Mouse (Mus musculus) hindbrain, embryonic 16.5 days (tissue): ENCODE measurements at regions not wholly inside any gene's neighbourhood (a gene's known extent, or its start where the extent isn't known, plus 50 kb on each side); places are given as distances from the start of the nearest gene placed in this dataset.

Source experiments
- ATAC-seq: fragments of 200-750 bp; cut with Nextera tagmentation; 2 replicates; pipeline ENCODE4 v1.8.0; 2017; ENCODE audit warnings: moderate TSS enrichment, moderate library complexity
- H3K27ac ChIP-seq: fragments of 300-500 bp; sonication (generic); 2 replicates; pipeline ENCODE4 v1.5.1; 2014; ENCODE audit warnings: low read depth, mild to moderate bottlenecking, control low read depth, low read length, moderate library complexity
- H3K27me3 ChIP-seq: fragments of 300-500 bp; sonication (generic); replicated peaks from 2 replicates; pipeline ENCODE4 v1.6.1; 2014; ENCODE audit warnings: low read length; ENCODE audit not compliant: control insufficient read depth, insufficient read depth
- H3K36me3 ChIP-seq: fragments of 300-500 bp; sonication (generic); 2 replicates; pipeline ENCODE4 v1.6.1; 2014; ENCODE audit warnings: mild to moderate bottlenecking, low read length, moderate library complexity, mixed read lengths; ENCODE audit not compliant: control insufficient read depth, insufficient read depth
- H3K4me1 ChIP-seq: fragments of 300-500 bp; sonication (generic); 2 replicates; pipeline ENCODE4 v1.6.1; 2014; ENCODE audit warnings: low read depth, low read length; ENCODE audit not compliant: control insufficient read depth, insufficient read depth
- H3K4me2 ChIP-seq: fragments of 300-500 bp; sonication (generic); 2 replicates; pipeline ENCODE4 v1.6.1; 2014; ENCODE audit warnings: mild to moderate bottlenecking, low read length, control low read depth, moderate library complexity
- H3K4me3 ChIP-seq: fragments of 300-500 bp; sonication (generic); 2 replicates; pipeline ENCODE4 v1.5.1; 2014; ENCODE audit warnings: mild to moderate bottlenecking, low read length, control low read depth, moderate library complexity
- H3K9ac ChIP-seq: fragments of 300-500 bp; sonication (generic); 2 replicates; pipeline ENCODE4 v1.6.1; 2014; ENCODE audit warnings: low read depth, mild to moderate bottlenecking, control low read depth, low read length, moderate library complexity
- H3K9me3 ChIP-seq: fragments of 300-500 bp; sonication (generic); 2 replicates; pipeline ENCODE4 v1.6.1; 2014; ENCODE audit warnings: mild to moderate bottlenecking, low read length, moderate library complexity; ENCODE audit not compliant: control insufficient read depth
- whole genome bisulfite sequencing: fragments of 180-500 bp; shearing (Covaris S2); extraction: QIAGEN DNeasy Blood & Tissue Kit; methylation state at CpG from one replicate; pipeline ENCODE4 v1.1.7; 2014; 5-methylcytosine and 5-hydroxymethylcytosine counted together

DNA sequence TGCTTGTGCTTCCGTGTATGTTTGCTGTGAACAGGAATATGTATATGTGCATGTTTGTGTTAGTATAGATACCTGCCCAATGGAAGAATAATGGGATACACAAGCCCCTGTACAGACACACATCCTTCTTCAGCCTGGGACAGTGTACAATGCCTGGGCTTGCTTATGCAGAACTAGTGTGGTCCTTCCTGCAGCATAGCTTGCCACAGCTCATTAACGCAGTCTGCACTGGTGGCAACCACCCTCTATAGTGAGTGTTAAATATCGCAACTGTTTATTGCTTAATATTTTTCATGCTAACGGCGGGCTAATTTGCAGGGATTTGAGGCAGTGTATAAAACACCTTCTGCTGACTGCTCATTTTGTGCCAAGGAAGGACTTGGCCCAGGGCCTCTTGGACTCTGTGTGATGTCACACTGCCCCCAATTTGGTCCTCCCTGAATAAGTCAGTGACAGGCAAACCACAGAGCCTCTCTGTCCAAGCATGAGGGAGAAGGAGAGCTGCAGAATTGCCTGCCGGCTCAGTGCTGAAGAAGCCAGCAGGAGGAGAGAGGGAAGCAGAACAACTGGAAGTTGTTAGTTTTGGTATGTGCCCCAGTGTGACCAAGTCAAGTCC, 193.4 kb upstream of the Kdm8 start:
- peak; percentile 86 for ATAC-seq

DNA sequence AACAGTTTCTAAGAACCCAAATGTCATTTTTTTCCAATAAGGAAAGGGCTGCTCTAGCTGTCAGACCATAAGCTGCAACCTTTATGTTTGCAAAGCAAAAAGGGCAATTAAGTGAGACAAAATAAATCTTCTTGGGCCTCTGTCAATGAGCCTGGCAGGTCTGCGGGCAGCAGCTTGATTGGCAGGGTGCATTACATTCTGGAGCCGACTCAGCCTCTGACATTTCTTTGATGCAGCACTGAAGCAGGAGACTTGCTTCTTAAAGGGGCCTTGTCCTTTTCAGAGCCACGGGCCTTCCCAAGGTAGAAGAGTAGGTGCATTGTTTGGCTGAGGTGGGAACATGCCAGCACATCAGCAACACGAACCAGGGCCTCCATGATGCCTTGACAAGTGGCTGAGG, 190.2 kb upstream of the Kdm8 start:
- no peaks in the 10 kb centered on the region for H3K9me3 ChIP-seq
- H3K9ac ChIP-seq = no peak overlapping the region
- no peak overlapping the region for H3K4me2 ChIP-seq
- H3K36me3 ChIP-seq = no peaks in the 10 kb centered on the region
- no peak overlapping the region for H3K27ac ChIP-seq
- no peak for ATAC-seq
- no peaks in the 10 kb centered on the region for H3K27me3 ChIP-seq
- peaks cover 3% of the 10 kb centered on the region; the same call in 1 of the 2 replicates for H3K4me1 ChIP-seq
- no peak overlapping the region for H3K4me3 ChIP-seq
- 29% methylated on average over 4 of the region's 4 CpGs for WGBS

More for the DNA sequence above, 193.4 kb upstream of the Kdm8 start:
- no peak overlapping the region for H3K4me3 ChIP-seq
- H3K9ac ChIP-seq = no peak overlapping the region
- no peak overlapping the region for H3K4me2 ChIP-seq
- no peaks in the 10 kb centered on the region for H3K36me3 ChIP-seq
- peaks cover 3% of the 10 kb centered on the region; the same call in 1 of the 2 replicates for H3K4me1 ChIP-seq
- H3K27me3 ChIP-seq = no peaks in the 10 kb centered on the region
- no peaks in the 10 kb centered on the region for H3K9me3 ChIP-seq
- no peak overlapping the region for H3K27ac ChIP-seq
- 56% methylated on average over 6 of the region's 6 CpGs for WGBS

DNA sequence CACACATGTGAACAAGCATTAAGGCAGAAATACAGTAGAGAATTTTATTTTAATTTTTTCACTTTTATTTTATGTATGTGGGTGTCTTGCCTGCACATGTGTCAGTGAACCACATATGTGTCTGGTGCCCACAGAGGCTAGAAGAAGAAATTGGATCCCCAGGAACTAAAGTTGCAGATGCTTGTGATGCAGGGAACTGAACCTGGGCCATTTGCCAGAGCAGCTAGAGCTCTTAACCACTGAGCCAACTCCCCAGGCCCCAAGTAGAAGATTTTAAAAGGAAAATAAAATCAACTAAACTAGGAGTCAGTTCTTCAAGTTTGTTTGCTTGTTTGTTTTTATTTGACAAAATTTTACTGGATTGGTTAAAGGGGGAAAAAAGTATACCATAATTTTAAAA, 185.5 kb upstream of the Kdm8 start:
- no peak overlapping the region for H3K9ac ChIP-seq
- no peak for ATAC-seq
- no peaks in the 10 kb centered on the region for H3K27me3 ChIP-seq
- no peak overlapping the region for H3K4me2 ChIP-seq
- no peaks in the 10 kb centered on the region for H3K36me3 ChIP-seq
- H3K27ac ChIP-seq = no peak overlapping the region
- H3K4me1 ChIP-seq = peaks cover 11% of the 10 kb centered on the region
- H3K9me3 ChIP-seq = no peaks in the 10 kb centered on the region
- no peak overlapping the region for H3K4me3 ChIP-seq

DNA sequence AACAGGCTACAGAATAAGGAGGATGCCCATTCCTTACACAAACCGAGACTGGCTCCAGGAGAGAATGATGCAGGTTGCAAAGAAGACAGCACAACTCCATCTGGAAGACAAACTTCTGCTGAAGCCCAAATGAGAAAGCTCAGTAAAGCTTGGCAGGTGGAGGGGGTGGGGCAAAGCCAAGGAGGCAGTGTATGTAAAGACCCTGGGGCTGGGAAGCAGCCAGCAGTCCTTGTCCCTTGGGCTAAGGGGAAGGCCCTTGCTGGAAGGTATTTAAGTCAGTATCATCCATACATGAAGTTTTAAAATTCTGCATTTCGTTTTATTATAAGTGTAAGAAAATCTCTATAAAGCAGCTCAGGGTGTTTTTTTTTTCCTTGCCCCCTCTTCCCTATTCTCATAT, 182.3 kb upstream of the Kdm8 start:
- ATAC-seq = no peak
- Histone ChIP-seq H3K4me2 (no peak overlapping the region), H3K9ac (no peak overlapping the region), H3K36me3 (no peaks in the 10 kb centered on the region), H3K27ac (no peak overlapping the region), H3K9me3 (no peaks in the 10 kb centered on the region), H3K4me3 (no peak overlapping the region), H3K4me1 (peaks cover 11% of the 10 kb centered on the region), H3K27me3 (no peaks in the 10 kb centered on the region)
- WGBS = 66% methylated on average over 2 of the region's 2 CpGs

DNA sequence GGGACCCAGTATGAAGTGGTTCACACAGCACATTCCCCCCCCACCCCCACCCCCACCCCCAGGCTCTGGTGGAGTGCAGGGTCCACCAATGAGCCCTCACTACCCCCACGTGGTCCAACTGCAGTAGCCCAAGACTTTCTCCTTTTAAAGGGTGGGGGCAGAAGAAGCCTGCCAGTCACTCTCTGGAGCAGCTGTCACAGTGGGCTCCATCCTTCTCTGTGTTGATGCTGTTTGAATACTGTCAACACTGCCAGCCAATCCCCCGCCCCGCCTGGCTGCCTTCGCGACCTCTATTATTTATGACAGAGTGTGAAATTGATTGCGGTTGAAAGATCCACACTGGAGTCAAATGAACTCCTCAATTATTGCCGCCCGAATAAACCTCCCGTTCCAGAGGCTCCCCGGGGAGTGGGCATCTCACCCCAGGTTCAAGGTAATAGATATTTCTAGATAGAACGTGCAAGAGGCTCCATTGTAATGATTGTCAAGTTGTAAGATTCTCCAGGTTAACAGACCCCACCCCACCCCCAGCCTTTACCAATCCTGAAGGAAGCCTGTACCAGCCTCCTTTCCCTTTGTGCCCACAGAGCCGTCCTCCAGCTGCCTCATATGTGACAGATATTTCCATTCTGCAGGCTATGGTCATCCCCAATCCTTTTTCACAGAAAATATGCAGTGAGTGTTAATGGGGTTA, 181.7 kb upstream of the Kdm8 start:
- no peaks in the 10 kb centered on the region for H3K36me3 ChIP-seq
- no peak overlapping the region for H3K4me3 ChIP-seq
- H3K9me3 ChIP-seq = no peaks in the 10 kb centered on the region
- ATAC-seq = peak; percentile 95
- H3K9ac ChIP-seq = no peak overlapping the region; the same call in 1 of the 2 replicates
- 20% methylated on average over 12 of the region's 12 CpGs for WGBS
- peaks cover 11% of the 10 kb centered on the region for H3K4me1 ChIP-seq
- no peaks in the 10 kb centered on the region for H3K27me3 ChIP-seq
- no peak overlapping the region for H3K4me2 ChIP-seq
- H3K27ac ChIP-seq = no peak overlapping the region

DNA sequence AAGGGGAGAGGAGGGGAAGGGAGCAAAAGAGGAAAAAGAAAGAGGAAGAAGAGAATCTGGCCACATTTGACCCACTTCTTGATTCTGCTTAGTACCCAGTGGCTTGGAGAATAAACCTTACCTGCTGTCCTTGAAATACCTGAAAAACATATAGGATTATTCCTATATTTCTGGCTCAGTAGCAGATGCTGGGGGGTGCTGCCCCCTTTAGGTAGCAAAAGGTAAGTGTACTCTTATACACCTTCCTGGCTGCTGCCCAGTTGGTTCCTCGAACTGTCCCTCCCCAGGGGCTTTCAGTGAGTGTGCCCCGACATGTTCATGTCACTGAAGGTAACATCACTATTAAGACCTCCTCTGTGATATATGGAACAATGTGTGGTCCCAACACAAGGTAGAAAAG, 180.7 kb upstream of the Kdm8 start:
- Histone ChIP-seq H3K4me1 (peaks cover 11% of the 10 kb centered on the region), H3K4me2 (no peak overlapping the region), H3K27ac (no peak overlapping the region), H3K9me3 (no peaks in the 10 kb centered on the region), H3K4me3 (no peak overlapping the region), H3K27me3 (no peaks in the 10 kb centered on the region), H3K36me3 (no peaks in the 10 kb centered on the region), H3K9ac (no peak overlapping the region)
- no peak for ATAC-seq
- WGBS = 47% methylated on average over 2 of the region's 2 CpGs

DNA sequence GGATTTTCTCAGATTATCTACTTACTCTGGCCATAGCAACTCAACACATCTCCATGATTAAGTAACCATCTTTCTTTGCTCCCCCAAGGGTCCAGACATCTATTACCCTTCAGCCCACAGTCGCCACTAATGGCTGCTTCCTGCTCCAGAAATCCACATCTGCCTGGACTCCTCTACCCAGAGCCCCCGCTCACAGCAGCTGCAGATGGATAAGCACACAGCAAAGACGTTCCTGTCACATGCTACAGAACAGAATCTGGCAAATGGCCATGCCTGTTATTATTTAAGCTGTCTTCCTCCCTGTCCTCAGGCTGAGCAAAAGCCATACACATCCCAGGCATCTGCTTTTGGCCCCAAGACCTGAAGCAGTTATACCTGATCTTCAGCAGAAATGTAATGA, 173.8 kb upstream of the Kdm8 start:
- no peaks in the 10 kb centered on the region for H3K36me3 ChIP-seq
- H3K4me2 ChIP-seq = no peak overlapping the region
- H3K9me3 ChIP-seq = no peaks in the 10 kb centered on the region
- no peak for ATAC-seq
- 48% methylated on average over 3 of the region's 3 CpGs for WGBS
- no peaks in the 10 kb centered on the region for H3K27me3 ChIP-seq
- H3K9ac ChIP-seq = no peak overlapping the region
- no peak overlapping the region for H3K4me3 ChIP-seq
- no peak overlapping the region for H3K27ac ChIP-seq
- H3K4me1 ChIP-seq = no peaks in the 10 kb centered on the region; the same call in 1 of the 2 replicates

DNA sequence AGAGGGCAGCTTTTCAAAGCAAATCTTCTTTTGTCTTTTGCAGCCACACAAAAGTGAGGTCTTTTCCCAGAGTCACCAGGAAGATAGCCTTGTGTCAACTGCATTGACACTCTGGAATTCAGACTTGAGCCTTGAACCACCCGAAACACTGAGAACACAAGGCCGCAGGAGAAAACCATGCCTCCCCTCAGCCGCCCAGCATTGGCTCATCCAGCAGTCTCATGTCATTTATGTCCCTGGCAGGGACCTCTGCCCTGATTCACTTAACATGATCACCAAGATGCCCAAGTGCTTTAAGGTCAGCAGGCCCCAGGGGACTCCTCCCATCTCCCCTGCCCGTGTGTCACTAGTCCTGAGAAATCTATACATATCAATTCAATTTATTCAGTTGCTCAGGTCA, 173.1 kb upstream of the Kdm8 start:
- ATAC-seq = no peak
- Histone ChIP-seq H3K36me3 (no peaks in the 10 kb centered on the region), H3K4me2 (no peak overlapping the region), H3K9ac (no peak overlapping the region), H3K4me1 (no peaks in the 10 kb centered on the region; the same call in 1 of the 2 replicates), H3K9me3 (no peaks in the 10 kb centered on the region), H3K27me3 (no peaks in the 10 kb centered on the region), H3K4me3 (no peak overlapping the region), H3K27ac (no peak overlapping the region)
- WGBS = 68% methylated on average over 4 of the region's 4 CpGs

DNA sequence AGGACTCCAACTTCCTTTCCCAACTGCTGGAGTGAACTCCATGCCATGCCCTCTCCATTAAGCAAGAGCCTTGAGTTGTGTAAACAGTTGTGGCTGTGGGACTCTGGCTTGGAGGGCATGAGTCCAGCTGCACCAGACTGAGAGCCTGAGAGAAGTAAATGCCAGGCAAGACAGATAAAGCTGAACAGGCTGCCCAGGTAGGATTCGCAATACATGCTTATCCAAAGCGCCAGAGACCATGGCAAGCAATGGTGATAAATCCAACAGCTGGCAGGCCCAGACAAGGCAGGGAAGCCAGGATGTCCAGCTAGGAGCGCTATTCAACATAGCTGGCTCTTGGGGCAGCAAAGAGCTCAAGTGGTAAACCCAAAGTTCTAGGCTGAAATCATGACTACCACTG, 163.1 kb upstream of the Kdm8 start:
- WGBS = 83% methylated on average over 3 of the region's 3 CpGs
- H3K9ac ChIP-seq = no peak overlapping the region
- H3K36me3 ChIP-seq = no peaks in the 10 kb centered on the region
- H3K4me1 ChIP-seq = no peaks in the 10 kb centered on the region
- no peak overlapping the region for H3K27ac ChIP-seq
- H3K27me3 ChIP-seq = no peaks in the 10 kb centered on the region
- H3K4me3 ChIP-seq = no peak overlapping the region
- no peaks in the 10 kb centered on the region for H3K9me3 ChIP-seq
- H3K4me2 ChIP-seq = no peak overlapping the region
- ATAC-seq = no peak
